Mouse (Mus musculus) yolk sac, embryonic 10.5 days (tissue): ENCODE measurements around the gene Taok1.
A peak's percentile ranks its signal among the peaks of the same experiment; 100 is the strongest.
"Not testable (repeated sequence)": the region's sequence is repeated elsewhere in the genome, so short reads cannot be mapped to it uniquely, and the experiment has no call there.

Experiments used
- DNase-seq: peaks from one replicate; pipeline ENCODE4 v3.0.0-alpha.2; 2017; ENCODE audit warnings: low spot score

The Taok1 gene

DNA sequence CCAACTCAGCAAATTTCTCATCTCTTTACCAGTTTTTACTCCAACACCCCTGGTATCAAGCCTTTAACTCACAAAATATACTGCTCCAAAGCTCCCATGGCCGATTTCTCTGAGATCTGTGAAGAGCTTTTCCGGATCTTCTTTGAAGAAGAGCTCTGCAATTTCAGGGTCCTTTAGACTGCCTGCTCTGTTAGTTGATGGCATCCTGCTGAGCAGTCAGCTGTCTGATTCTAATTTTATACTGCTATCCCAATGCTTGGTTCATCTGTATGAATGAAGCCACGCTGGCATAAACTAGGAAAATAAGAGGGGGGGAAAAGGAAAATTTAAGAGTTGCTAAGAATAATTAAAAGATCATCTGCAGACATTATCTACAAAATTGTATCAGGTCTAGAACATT is 22.4 kb downstream of the Taok1 start:
- no peak for DNase-seq

DNA sequence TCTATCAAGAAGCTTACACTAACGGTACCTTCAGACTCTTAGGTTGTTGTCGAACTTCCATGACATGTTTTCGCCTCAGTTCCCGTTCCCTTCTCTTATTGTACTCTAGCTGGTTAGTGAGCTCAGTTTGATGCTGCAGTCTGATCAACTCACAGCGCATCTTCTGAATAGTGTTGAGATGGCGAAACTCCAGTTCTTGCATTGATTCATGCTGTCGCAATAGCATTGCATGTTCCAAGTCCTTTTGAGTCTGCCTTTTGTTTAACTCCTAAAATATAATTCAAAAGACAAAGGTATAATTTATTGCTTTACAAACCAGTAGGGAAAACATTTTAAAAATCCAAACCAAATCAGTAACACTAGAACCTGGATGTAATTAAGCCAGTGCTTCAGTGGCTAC is 62.4 kb downstream of the Taok1 start:
- no peak for DNase-seq

DNA sequence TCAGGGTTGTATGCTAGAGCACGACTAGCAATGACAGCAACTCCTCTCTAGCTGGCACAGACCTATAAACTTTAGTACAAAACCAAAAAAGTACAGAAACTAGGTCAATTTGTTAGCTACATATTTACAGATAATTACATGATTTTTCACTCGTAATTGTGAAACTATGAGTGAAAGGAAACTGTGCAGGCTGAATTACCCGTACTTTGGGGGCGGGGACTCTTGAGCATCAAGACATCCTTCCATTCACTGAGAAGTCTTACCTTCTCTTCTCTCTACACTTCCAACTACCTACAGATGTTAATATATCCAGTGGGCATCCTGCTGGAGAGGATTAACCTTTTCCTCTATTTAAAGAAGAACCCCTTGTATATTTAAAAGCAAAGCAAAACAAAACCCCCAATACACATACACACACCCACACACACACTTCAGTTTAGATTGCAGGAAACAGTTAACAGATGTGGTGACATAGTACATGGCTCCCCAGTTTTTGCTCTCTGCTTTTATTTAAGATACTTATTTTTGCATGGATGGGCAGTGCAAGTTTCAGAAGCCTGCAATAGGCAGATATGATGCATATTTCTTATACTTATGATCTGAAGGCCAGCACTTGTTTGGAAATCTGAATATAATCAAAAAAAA is 75.3 kb downstream of the Taok1 start:
- DNase-seq: no peak

DNA sequence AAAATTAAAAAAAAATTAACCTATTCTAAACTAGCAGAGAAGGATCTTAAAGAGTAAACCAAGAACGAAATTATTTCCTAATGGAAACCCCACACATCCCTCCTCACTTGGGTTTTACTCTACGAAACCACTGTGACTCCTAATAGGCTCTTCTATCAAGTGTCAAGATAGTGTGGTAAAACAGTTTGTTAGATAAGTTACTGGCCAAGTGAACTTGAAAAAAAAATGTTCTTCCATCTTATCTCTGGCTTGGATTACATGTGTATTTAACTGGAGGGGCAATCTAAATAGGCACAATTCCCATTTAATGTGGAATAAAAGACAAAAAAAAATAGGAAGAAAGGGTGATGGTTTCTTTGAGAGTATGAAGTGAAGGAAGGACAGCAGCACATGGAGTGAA is 76.8 kb downstream of the Taok1 start:
- DNase-seq: no peak

DNA sequence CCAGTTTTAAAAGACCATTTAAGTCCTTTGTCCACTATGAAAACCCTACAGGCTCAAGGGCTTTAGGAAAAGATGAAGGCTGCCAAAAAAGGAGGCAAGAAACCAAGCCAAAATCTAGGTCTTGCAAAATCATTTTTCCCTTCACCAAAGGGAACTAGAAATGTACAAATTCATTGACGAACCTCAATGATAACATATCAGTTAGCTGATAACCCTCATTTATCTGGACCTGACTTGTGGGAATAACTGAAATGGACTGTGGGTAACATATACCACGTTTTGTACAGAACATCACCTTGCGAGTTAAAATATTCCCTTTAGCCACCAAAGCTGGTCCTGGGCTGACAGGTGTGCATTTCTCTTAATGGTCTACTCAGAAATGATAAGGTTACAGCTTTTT is 78.0 kb downstream of the Taok1 start:
- DNase-seq: no peak

DNA sequence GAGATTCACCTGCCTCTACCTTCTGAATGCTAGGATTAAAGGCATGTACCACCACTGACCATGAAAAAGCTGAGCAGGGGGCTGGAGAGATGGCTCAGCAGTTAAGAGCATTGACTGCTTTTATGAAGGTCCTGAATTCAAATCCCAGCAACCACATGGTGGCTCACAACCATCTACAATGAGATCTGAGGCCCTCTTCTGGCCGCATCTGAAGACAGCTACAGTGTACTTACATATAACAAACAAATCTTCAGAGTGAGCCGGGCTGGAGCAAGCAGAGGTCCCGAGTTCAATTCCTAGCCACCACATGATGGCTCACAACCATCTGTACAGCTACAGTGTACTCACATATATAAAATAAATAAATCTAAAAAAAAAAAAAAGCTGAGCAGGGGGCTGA is 79.2 kb downstream of the Taok1 start:
- not testable (repeated sequence) for DNase-seq

DNA sequence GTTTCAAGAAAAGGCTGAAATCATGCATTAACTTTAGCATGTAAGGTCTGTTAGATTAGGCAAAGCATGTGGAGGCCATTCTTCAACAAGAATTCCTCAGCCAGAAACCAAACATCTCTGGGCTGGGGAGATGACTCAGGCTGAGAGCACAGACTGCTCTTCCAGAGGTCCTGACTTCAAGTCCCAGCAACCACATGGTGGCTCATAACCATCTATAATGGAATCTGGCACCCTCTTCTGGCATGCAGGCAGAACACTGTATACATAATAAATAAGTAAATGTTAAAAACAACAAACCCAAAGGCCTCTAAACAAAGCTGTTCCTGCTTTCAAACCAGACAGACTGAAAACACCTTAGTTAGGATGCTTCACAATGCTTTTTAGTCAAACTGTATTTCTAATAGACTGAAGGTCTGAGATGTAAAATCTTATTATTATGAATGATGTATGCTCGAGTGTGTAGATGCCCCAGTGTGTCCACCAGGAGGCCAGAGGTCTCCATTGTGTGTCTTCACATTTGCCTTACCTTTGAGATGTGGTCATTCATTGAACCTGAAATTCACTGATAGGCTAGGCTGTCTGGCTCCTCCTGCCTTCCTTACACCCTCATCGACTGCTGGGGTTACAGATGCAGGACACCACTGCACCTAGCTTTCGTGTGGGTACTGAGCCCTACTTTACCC is 81.7 kb downstream of the Taok1 start:
- no peak for DNase-seq

DNA sequence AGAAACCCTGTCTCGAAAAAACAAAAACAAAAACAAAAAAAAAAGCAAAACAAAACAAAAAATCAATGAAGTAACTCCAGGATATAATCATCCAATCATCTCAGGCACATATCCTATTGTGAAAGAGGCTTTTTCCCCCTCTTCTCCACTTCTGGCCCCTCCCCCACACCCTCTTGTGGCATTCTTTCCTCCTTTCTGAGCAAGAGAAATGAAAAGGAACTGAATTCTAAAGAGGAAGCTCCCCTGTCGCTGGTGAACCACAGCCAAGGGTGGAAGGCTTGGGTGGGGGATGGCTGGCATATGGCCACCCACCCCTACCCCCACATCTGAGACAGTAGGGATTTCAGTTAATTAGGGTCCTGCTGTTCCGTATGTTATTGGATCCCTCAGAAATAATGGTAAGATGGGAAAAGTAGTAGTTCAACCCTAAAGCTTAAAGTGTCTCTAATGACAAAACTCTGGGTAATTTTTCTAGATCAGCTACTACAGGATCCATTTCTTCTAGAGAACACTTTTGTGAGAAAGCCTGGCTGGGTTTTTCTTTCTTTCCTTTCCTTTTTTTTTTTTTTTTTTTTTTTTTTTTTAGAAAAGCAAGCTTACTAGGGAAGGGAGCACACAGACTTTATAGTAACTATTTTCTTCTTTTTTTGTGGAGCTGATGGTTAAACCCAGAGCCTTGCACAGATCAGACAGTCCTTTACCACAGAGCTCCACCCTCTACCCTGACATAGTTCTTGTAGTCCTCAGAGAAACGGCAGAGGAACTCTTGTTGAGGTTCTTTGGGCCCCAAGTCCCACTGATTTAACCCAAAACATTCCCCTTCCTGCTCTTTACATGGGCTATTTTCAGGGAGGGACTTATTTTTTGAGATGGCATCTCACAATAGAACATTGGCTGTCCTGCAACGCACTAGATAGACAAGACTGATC is 86.8 kb downstream of the Taok1 start:
- no peak for DNase-seq

DNA sequence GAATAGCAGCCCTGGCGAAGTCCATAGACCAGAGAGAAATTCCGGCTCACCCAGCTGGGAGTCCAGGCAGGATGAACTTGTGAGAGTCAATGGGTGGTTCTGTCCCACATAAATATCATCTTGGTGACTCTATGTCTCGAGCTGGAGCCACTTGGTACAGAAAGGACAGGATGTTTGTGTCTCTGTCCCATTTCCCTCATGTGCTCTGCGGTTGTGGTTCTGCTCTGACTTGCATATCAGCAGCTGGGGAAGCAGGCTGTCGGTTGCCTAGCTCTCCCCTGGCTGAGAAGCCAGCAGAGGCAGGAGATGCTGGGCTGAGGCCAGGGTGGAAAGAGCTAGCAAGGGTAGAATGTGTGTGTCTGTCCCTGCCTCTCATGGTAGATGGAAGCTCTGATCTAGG is 88.6 kb downstream of the Taok1 start, which contains the start of gene Gm10392:
Gene Gm10392 (minus strand): TSS at position 156 of the 400 bp plus-strand sequence.
- DNase-seq: no peak

DNA sequence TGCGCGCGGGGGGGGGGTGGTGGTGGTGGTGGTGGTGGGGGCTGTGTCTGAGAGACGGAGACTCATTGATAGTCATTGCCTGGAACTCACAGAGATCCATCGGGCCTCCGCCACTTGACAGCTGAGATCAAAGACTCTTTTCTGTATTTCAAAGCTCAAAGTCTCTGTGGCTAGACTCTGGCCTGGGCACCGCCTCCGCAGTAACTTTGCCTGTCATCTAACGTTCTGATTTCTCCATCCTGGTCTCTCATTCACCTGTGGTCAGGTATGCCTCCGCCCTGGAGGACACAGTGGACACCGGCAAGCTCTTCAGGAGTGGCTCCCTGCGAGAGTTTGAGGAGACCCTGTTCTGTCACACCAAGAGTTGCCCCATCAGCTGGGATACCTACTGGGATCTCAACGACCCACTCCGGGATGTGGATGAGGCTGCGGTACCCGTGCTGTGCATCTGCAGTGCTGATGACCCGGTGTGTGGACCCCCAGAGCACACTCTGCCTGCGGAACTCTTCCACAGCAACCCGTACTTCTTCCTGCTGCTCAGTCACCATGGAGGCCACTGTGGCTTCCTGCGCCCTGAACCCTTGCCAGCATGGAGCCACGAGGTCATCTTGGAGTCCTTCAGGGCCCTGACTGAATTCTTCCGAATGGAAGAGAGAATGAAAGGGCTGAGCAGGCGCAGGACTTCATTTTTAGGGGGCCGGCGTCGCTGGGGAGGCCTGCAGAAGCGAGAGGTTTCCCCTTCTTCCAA is 89.4 kb downstream of the Taok1 start:
- DNase-seq: no peak

DNA sequence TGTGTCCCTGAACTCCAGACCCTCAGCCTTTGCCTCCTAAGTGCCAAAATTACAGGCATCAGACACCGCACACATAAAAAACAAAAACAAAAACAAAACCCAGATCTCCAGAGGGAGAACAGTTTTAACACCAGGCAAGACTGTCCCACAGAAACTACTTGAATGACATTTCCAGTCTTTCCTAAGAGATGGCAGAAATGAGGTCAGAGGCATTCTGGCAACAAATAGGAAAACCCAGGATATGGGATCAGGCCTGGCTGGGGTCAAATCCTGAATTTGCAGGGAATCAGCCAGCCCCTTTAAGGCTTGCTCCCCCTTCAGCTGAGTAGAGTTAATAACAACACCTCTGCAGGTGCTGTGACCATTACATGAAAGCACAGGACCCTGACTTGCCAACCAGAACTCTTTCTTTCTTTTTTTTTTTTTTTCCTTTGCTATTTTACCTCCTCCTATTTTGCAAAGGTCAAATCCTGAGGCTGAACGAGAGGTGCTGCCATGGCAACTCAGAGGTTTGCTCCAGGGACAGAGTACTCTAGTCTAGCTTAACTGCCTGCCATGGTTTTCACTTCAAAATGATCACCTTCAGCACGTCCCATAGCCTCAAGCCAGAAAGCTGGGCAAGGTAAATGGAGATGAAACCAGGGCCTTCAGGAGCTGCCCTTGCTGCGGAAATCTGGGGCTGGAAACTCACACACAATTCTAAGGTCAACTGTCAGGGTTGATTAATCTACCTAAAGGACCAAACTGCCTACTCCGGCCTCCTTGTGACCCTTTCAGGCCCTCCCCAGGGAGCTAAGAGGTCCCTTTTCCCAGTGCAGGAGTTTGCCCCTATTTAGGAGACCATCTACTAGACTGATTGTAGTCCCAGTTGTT is 90.8 kb downstream of the Taok1 start:
- DNase-seq: no peak

DNA sequence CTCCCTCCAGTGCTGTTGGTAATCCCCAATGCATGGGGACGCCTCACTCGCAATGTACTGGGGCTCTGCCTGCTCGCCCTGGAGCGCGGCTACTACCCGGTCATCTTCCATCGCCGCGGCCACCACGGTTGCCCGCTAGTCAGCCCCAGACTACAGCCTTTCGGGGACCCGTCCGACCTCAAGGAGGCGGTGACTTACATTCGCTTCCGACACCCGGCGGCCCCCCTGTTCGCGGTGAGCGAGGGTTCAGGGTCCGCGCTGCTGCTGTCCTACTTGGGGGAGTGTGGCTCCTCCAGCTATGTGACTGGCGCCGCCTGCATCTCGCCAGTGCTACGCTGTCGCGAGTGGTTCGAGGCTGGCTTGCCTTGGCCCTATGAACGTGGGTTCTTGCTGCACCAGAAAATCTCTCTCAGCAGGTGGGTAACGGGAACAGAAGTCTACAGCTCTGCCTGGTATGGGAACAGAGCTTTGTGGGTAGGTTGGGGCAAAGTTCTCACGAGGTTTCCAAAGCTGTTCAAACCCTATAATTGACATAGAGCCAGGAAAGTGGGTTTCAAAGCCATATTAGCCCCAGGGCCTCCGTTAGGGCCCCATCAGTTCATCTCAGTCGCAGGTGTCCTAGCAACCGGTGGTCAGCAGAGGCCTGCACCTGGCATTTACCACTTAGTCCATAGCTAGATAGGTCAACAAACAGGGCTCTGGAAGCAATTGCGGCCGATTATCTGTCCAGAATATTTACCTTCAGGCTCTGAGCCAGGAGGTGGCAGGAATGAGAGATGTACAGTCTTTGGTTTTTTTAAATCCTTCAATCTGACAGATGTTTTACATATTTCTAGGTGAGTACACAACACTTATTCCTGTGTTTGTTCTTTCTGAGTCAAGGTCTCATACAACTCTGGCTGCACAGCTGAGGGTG is 91.7 kb downstream of the Taok1 start, which contains the start of gene Trp53i13:
Gene Trp53i13 (minus strand): TSS at position 344 of the 916 bp plus-strand sequence.
- DNase-seq: no peak

DNA sequence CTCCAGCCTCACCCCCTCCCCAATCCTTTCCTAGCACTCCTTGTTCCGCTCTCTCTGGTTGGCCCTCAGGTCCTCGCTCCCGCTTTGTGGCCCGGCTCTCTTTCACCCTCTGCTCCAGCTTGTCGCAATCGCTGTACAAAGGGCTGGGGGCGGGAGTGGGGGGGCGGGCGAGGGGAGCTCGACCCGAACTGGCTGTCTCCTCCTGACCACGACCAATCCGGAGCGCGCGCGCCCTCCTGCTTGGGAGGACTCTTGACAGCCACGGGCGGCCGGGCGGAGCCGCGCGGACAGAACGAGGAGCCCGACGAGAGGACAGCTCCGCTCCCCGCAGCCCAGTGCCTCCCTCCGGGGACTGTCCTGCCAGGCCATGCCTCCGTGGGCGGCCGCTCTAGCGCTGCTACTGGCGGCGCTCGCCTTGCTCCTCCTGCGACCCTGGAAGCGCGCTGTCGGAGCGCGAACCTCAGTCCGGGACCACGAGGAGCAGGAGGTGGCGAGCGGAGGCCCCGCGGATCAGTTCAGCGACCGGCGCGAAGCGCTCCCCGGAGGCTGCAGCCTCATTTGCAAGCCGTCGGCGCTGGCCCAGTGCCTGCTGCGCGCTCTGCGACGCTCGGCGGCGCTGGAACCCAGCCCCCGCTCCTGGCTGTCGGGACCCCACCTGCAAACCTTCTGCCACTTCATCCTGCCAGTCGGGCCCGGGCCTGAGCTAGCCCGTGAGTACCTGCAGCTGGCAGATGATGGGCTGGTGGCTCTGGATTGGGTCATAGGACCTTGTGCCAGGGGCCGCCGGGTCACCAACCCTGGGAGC is 92.6 kb downstream of the Taok1 start, which contains the start of gene Abhd15:
Gene Abhd15 (plus strand): TSS at position 290 of the 805 bp plus-strand sequence.
- DNase-seq: peak; percentile 88

DNA sequence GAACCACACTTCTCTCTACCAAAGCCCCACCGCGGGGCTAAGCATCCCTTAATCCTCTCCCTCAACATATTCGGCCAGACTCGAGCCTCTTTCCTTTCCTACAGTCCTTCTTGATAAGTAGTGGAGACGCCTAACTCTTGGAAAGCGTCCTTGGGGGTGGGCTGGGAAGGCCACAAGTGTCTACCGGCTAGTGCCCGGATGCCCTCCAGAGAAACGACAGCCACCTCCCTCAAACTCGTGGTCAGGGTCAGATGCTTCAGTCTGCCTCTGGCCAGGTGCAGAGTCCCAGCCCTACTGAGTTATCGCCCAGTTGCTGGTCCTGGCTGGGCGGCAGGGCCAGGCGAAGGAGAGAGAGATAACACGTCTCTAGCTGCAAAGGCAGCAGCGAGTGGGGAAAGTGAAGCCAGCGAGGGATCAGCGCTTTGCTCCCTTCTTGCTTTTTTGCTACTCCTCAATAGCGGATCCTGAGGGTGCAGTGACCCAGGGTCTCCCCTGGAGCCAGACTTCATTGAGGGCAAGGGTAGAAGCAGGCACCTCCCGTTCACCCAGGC is 93.3 kb downstream of the Taok1 start:
- no peak for DNase-seq

DNA sequence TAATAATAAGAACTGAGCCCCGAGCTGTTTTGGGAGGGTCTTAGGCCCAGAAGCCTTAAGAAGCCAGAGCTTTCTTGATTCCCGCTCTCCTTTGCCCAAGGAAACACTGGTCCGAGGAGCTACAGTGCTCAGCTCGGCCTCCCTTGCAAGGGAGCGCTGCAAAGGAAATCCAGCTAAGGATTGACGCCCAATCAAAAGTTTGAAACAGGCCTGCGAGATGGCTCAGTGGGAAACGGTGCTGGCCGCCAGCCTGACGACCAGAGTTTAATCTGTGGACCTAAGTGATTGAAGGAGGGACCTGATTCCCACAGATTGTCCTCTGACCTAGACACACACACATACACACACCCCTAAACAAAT is 93.8 kb downstream of the Taok1 start:
- DNase-seq: no peak

DNA sequence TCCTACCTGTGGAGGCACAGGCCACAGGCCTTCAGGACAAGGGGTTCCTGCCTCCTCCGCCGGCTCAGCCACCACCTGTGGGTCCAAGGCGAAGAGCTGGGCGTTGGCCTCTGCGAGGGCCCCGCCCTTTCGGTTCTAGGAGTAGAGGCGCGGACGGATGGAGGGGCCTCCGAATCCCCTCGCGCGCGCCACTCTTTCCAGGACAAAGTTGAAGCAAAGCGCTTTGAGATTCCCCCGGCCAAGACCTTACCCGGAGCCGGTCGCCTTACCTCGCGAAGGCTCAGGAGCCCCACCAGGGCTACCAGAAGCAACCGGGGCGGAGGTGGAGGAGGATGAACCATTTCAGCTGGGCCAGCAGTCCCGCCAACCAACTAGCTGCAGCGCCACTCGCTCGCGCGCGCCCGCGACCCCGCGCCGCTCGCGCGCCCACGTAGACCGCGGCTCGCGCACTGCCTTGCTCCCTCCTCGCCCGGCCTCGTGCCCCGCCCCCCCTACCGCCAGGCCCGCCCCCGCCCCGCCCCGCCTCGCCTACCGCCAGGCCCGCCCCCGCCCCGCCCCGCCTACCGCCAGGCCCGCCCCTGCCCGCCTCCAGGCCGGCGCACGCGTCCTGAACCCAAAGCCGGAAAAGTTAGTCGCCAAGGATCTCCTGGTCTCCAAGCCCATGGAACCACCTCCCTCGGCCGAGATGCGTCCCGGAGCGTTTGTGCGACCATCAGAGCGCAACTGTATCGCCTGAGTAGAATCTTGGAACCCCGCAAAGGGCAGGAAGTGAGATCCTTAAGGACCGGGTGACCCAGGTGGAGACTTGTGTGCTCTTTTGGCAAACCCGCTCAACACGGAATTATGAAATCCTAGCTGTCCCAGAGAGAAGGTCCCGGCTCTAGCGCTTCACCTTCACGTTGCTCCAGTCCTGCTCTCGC is 94.5 kb downstream of the Taok1 start:
- DNase-seq: peak; percentile 94

DNA sequence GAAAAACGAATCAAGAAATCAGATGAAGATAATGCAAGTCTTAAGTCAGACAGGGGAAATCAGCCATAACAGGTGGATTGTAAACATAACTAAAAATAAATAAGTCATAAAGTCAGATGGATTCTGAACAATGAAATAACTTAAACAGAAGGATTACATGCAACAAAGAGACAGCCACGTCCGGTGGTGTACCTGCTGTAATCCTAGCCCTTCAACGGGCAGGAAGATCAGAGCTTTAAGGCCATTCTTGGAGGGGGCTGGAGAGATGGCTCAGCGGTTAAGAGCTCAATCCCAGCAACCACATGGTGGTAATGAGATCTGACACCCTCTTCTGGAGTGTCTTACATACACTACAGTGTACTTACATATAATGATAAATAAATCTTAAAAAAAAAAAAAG is 96.3 kb downstream of the Taok1 start:
- no peak for DNase-seq
